In the genomic region with DNA sequence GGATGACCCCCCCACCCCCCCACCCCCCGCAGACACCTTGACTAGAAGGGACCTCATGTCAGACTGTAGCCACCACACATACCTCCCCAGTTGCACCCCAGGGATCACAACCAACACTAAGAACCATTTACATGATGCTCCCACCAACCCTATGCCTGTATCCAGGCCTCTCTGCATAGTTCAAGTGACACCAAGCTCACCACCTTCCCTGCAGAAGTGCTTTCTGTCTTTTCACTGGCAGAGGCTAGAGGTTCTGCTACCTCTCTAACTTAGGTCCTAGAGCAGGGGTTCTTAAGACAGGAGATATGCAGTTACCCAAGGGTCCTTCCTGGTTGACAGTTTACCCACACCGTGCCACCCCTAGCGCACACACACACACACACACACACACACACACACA, we compare ENCODE assay signal across 11 mouse cellular contexts. TPM values are rescaled to one million over a fixed set of nuclear protein-coding genes. Genes with fewer than 3 reads are reported as not detected.
DNase-seq lines count a peak whose midpoint lies in the region; ATAC-seq and TF ChIP-seq lines count a peak whose summit lies in the region.
"Had no signal": no experiment of that assay in that cellular context is flagged by ENCODE, and none has a peak within 500 bp of the region (broad histone marks: within the 10 kb centered on the region; RNA-seq: fewer than 3 reads in every experiment).

No protein-coding gene starts in this region.

- H3K27me3 ChIP-seq in cerebellum, adult 2 months (ENCODE audit: control insufficient read depth, insufficient read depth, low read length): no peaks in the 10 kb centered on the region
- H3K27me3 ChIP-seq in lung, embryonic 14.5 days (ENCODE audit: insufficient read depth, low read length): no peaks in the 10 kb centered on the region
- no peaks in the 10 kb centered on the region for H3K27me3 ChIP-seq in limb, embryonic 10.5 days (ENCODE audit: low read depth, poor library complexity, severe bottlenecking)

- no peaks in the 10 kb centered on the region for H3K9me3 ChIP-seq in lung, embryonic 14.5 days (ENCODE audit: low read depth, low read length)
- no peaks in the 10 kb centered on the region for H3K9me3 ChIP-seq in limb, embryonic 10.5 days (replicated peaks)

- H3K9ac ChIP-seq in lung, embryonic 14.5 days: no peak overlapping the region

- H3K4me1 ChIP-seq in cerebellum, adult 2 months (ENCODE audit: control insufficient read depth, insufficient read depth, low read length): peaks cover 38% of the 10 kb centered on the region
- peaks cover 64% of the 10 kb centered on the region for H3K4me1 ChIP-seq in lung, embryonic 14.5 days (ENCODE audit: insufficient read depth)
- peaks cover 78% of the 10 kb centered on the region for H3K4me1 ChIP-seq in limb, embryonic 10.5 days
- peaks cover 64% of the 10 kb centered on the region for H3K4me1 ChIP-seq in olfactory bulb, adult 2 months (ENCODE audit: control insufficient read depth, insufficient read depth, low read length)

- 17% methylated on average over 3 of the region's 3 CpGs for whole genome bisulfite sequencing in cerebellum, adult 2 months
- WGBS in lung, embryonic 14.5 days: 83% methylated on average over 3 of the region's 3 CpGs
- 93% methylated on average over 3 of the region's 3 CpGs for WGBS in limb, embryonic 10.5 days
- 63% methylated on average over 3 of the region's 3 CpGs for WGBS in olfactory bulb, adult 2 months

- no peak for TF ChIP-seq CTCF in cerebellum, adult 2 months (IDR thresholded peaks at IDR 0.05; ENCODE audit: borderline replicate concordance, insufficient read depth, low read depth, low read length)
- TF ChIP-seq CTCF in lung, embryonic 14.5 days (IDR thresholded peaks at IDR 0.05; ENCODE audit: low read depth): no peak
- TF ChIP-seq CTCF in olfactory bulb, adult 2 months (IDR thresholded peaks at IDR 0.05; ENCODE audit: insufficient read depth, low read depth, low read length): no peak

- peak overlapping the region; percentile 72 for H3K4me3 ChIP-seq in cerebellum, adult 2 months (replicated peaks; ENCODE audit: insufficient read depth, low read depth, low read length)
- H3K4me3 ChIP-seq in lung, embryonic 14.5 days (ENCODE audit: low read depth, low read length): peak overlapping the region; percentile 91; the same call in 1 of the 2 replicates
- peak overlapping the region; percentile 92; the same call in 1 of the 2 replicates for H3K4me3 ChIP-seq in limb, embryonic 10.5 days
- peak overlapping the region; percentile 27 for H3K4me3 ChIP-seq in olfactory bulb, adult 2 months (ENCODE audit: insufficient read depth, low read depth, low read length)

- peaks cover 32% of the 10 kb centered on the region for H3K36me3 ChIP-seq in lung, embryonic 14.5 days (ENCODE audit: insufficient read depth)
- peaks cover 71% of the 10 kb centered on the region for H3K36me3 ChIP-seq in limb, embryonic 10.5 days

- ATAC-seq in lung, embryonic 14.5 days (ENCODE audit: insufficient read depth): no peak

- DNase-seq in cerebellum, adult 2 months: no peak
- DNase-seq in cerebellum, postnatal 4 days (ENCODE audit: low spot score in 2 of 2): no peak
- DNase-seq in lung, embryonic 14.5 days: no peak
- no peak for DNase-seq in lung, postnatal 25 days (ENCODE audit: low spot score)
- no peak for DNase-seq in limb, embryonic 10.5 days (ENCODE audit: low spot score)
- DNase-seq in adrenal gland, adult 18-20 months (ENCODE audit: low spot score in 2 of 2): no peak
- DNase-seq in embryo, embryonic 10.5 days (ENCODE audit: low spot score): no peak

- no peak for TF ChIP-seq POLR2A in cerebellum, adult 2 months (IDR thresholded peaks at IDR 0.05; ENCODE audit: borderline replicate concordance, insufficient read depth, low read length)
- no peak for TF ChIP-seq POLR2A in olfactory bulb, adult 2 months (IDR thresholded peaks at IDR 0.05; ENCODE audit: insufficient read depth, low read depth, low read length)

- peak overlapping the region; percentile 96 for H3K4me2 ChIP-seq in lung, embryonic 14.5 days

- peak overlapping the region; percentile 73 for H3K27ac ChIP-seq in cerebellum, adult 2 months (ENCODE audit: insufficient read depth, low read length)
- H3K27ac ChIP-seq in lung, embryonic 14.5 days (ENCODE audit: low read depth): peak overlapping the region; percentile 73
- H3K27ac ChIP-seq in limb, embryonic 10.5 days: no peak overlapping the region
- H3K27ac ChIP-seq in olfactory bulb, adult 2 months (ENCODE audit: insufficient read depth, low read depth, low read length): no peak overlapping the region
- H3K27ac ChIP-seq: macrophage had no signal

RNA-seq across cellular contexts. Expression of a gene that starts 3.8 kb away (rescaled TPM):
- 38.3 and 50.1 TPM in 2 replicates for polyA plus RNA-seq in cerebellum, adult 2 months (2012; rRNA removed)
- 8.6 and 8.9 TPM in 2 replicates for polyA plus RNA-seq in lung, embryonic 14.5 days (2014; fragmentation: Nextera tagmentation; extraction: Ambion mirVana)
- polyA plus RNA-seq in limb, embryonic 10.5 days (2016; fragmentation: Nextera tagmentation; extraction: Ambion mirVana): 5.3 and 5.7 TPM in 2 replicates
- not detected in 2 replicates for polyA plus RNA-seq in olfactory bulb, adult 2 months (2012; ENCODE audit: insufficient read depth, insufficient read length, low replicate concordance, missing spikeins)
- total RNA-seq in adrenal gland, adult 18-20 months (2021): 10 to 100 TPM; 31.4 to 36.2 TPM

RNA-seq across cellular contexts. Expression of a gene that starts 11.6 kb away (rescaled TPM):
- polyA plus RNA-seq in cerebellum, adult 2 months (2012; rRNA removed): 6.0 and 7.1 TPM in 2 replicates
- polyA plus RNA-seq in lung, embryonic 14.5 days (2014; fragmentation: Nextera tagmentation; extraction: Ambion mirVana): not detected in 2 replicates
- not detected in 2 replicates for polyA plus RNA-seq in limb, embryonic 10.5 days (2016; fragmentation: Nextera tagmentation; extraction: Ambion mirVana)
- not detected in 2 replicates for polyA plus RNA-seq in olfactory bulb, adult 2 months (2012; ENCODE audit: insufficient read depth, insufficient read length, low replicate concordance, missing spikeins)
- total RNA-seq in adrenal gland, adult 18-20 months (2021): not detected
- total RNA-seq: layer of hippocampus, adult 18-20 months had no signal
- polyA plus RNA-seq: brain, embryonic 14.5 days; macrophage had no signal

RNA-seq across cellular contexts. Expression of a gene that starts 59.8 kb away (rescaled TPM):
- polyA plus RNA-seq in cerebellum, adult 2 months (2012; rRNA removed): 22.4 and 22.6 TPM in 2 replicates
- polyA plus RNA-seq in lung, embryonic 14.5 days (2014; fragmentation: Nextera tagmentation; extraction: Ambion mirVana): 36.2 and 37.0 TPM in 2 replicates
- 24.0 and 27.3 TPM in 2 replicates for polyA plus RNA-seq in limb, embryonic 10.5 days (2016; fragmentation: Nextera tagmentation; extraction: Ambion mirVana)
- not detected in 2 replicates for polyA plus RNA-seq in olfactory bulb, adult 2 months (2012; ENCODE audit: insufficient read depth, insufficient read length, low replicate concordance, missing spikeins)
- 10 to 100 TPM; 19.1 to 32.1 TPM for total RNA-seq in adrenal gland, adult 18-20 months (2021)

Comparison
In these comparisons a context has a peak if more than half of its experiments do, and no peak if none do; other contexts are left out.
1. H3K27ac ChIP-seq: peak in cerebellum, adult 2 months (single experiment) and lung, embryonic 14.5 days (single experiment); none in limb, embryonic 10.5 days (single experiment) and olfactory bulb, adult 2 months (single experiment).
2. H3K4me3 ChIP-seq: peak in every context shown above with its lines; median percentile 92 in limb, embryonic 10.5 days; 91 in lung, embryonic 14.5 days; 72 in cerebellum, adult 2 months; 27 in olfactory bulb, adult 2 months.